Mouse (Mus musculus): ENCODE data around the gene Trim30d. TPM values are rescaled to one million over a fixed set of nuclear protein-coding genes. Genes with fewer than 3 reads are reported as not detected.
"Not testable (repeated sequence)": the region's sequence is repeated elsewhere in the genome, so short reads cannot be mapped to it uniquely, and the experiment has no call there.

The Trim30d gene
- 0.15 and 0.27 TPM in 2 replicates for polyA plus RNA-seq (2016; fragmentation: Nextera tagmentation; extraction: Ambion mirVana)

DNA sequence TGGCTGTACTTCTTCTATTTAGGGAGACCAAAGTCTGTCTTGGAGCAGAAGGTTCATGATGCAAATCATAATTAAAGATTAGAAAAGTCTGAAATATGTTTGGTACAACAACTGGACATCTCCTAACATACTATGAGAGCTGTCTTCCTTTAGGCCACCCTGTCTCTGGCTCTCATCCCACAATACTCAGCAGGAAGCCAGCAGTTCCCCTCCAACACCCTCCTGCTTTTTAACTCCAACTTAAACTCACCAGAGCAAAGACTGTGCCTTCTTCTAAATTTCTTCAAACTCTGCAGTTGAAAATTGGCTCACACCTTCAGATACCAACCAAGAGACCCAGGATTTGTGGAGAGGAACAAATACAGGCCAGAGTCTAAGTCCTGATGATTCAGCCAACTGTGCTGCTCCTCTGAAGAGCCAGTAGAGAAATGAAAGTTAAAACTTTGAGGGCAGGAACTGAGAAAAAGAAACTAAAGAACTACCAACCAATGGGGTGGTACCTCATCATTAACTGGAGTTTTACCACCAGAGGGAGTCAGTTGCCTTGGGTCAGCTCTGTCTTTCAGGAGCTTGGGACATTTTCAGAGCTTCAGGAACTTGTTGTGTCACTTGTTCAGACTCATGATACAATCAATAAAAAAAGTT, at the start of gene Trim30d:
Gene Trim30d (minus strand): TSS at position 429 of the 645 bp plus-strand sequence.
- not testable (repeated sequence) for H3K27ac ChIP-seq; ATAC-seq (ENCODE audit: insufficient number of reproducible peaks, insufficient read depth, low FRiP score, low TSS enrichment); H3K4me1 ChIP-seq; H3K4me3 ChIP-seq; H3K36me3 ChIP-seq; H3K4me2 ChIP-seq (replicated peaks); H3K9ac ChIP-seq; H3K27me3 ChIP-seq; H3K9me3 ChIP-seq

DNA sequence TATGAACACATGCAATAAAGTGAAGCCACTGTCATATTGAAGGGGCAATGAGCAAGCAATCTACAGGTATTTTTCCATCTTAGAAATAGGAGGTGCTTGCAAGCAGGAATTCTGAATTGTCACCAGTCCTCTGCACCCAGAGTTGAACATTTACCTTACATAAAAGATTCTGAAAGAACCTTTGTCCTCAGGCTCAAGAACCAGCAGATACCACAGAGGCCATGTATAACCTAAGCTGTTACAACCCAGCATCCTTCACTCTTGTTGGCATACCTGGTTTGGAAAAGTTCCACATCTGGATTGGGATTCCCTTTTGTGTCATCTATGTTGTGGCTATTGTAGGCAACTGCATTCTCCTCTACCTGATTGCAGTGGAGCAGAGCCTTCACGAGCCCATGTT, 45.1 kb upstream of the Trim30d start:
- H3K27ac ChIP-seq = no peak overlapping the region
- WGBS = 70% methylated on average over 1 of the region's 1 CpGs

DNA sequence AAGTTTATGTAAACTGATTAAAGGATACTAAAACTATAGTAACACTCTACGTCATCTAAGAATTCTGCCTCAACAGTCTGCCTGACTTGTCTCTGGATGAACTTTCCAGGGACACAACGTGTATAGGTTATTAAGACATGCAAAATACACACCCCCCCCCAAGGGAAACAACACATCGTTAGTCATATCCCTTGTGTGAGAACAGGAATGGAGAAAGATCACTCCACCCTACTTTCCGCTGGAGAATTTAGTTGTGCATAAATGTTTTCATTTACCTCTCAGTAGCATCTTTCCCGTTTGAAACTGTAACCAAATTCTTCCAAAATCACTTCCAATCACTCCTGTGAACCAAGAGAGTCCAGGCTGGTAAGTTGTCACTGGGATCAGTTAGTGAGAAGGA, 42.2 kb upstream of the Trim30d start, which contains the start of gene Olfr651:
Gene Olfr651 (plus strand): TSS at position 301 of the 400 bp plus-strand sequence.
- Histone ChIP-seq H3K27me3 (no peaks in the 10 kb centered on the region), H3K27ac (no peak within 1 kb of the TSS), H3K4me3 (no peak within 1 kb of the TSS), H3K9me3 (no peaks in the 10 kb centered on the region), H3K4me1 (no peaks in the 10 kb centered on the region), H3K4me2 (replicated peaks) (no peak within 1 kb of the TSS), H3K9ac (no peak within 1 kb of the TSS), H3K36me3 (no peaks in the 10 kb centered on the region)
- WGBS = 74% methylated on average over 5 of the region's 5 CpGs
- no peak for ATAC-seq (ENCODE audit: insufficient number of reproducible peaks, insufficient read depth, low FRiP score, low TSS enrichment)

More for the DNA sequence above, 45.1 kb upstream of the Trim30d start:
- Histone ChIP-seq H3K4me2 (replicated peaks) (no peak overlapping the region), H3K27me3 (no peaks in the 10 kb centered on the region), H3K4me3 (no peak overlapping the region), H3K9ac (no peak overlapping the region), H3K4me1 (no peaks in the 10 kb centered on the region), H3K36me3 (no peaks in the 10 kb centered on the region), H3K9me3 (no peaks in the 10 kb centered on the region)
- ATAC-seq (ENCODE audit: insufficient number of reproducible peaks, insufficient read depth, low FRiP score, low TSS enrichment) = no peak

DNA sequence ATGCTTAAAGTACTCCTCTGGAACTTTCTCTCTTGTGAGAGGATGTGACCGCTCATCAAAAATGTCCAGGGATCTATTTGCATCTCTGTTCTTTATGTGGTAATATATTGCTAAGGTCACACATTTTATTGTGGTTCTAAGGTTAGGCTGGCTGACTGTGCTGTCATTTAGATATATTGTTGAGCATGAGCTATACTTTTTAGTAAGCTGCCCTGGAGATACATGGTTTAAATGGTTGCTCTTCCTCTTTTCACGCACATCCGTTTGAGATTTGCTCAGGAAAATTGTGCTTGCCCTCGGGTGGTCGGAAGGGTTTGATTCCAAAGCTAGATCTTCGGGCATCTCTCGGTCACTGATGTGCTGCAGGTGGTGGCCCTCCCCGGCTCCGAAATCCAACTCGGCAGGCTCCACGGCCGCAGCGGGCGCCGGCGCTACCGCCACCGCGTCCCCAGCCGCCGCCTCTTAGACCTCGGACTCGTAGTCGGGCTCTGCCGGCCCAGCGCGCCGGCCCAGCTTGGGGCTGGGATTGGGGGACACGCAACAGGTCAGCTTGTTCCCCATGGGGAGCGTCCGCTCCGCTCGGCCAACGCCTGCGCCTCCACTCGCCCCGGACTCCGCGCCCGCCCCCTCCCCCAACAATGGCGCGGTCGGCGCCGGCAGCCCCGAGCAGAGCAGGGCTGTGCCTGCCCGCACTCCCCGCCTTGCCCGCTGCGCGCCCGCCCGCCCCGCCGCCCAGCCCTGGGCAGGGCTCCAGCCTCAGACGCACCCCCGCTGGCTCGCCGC, 5.9 kb downstream of the Trim30d start:
- H3K27me3 ChIP-seq = peaks cover 7% of the 10 kb centered on the region
- ATAC-seq (ENCODE audit: insufficient number of reproducible peaks, insufficient read depth, low FRiP score, low TSS enrichment) = peak; percentile 84; the same call in 1 of the 2 replicates
- H3K9me3 ChIP-seq = no peaks in the 10 kb centered on the region
- H3K36me3 ChIP-seq = no peaks in the 10 kb centered on the region
- H3K4me1 ChIP-seq = no peaks in the 10 kb centered on the region
- H3K27ac ChIP-seq = no peak overlapping the region
- peak overlapping the region; percentile 38 for H3K9ac ChIP-seq
- H3K4me2 ChIP-seq (replicated peaks) = peak overlapping the region; percentile 59
- 2% methylated on average over 58 of the region's 59 CpGs for WGBS
- H3K4me3 ChIP-seq = peak overlapping the region; percentile 44

DNA sequence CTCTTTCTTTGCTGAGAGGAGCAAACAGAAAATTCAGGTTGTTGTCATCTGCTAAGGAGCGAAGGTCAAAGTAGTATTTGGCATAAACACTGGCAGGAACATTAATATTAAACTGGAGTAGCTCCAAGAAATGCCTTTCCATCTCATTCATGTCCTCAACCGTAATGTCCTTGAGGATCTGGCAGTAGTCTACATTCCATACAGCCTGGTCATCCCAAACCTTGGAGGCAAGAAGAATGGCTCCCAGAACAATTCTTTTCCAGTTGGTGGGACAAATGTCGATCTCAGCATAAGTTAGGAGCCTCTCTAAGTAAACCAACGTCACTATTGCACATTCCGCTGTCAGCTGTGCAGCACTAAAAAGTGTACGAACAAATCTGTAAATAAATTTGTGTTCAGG, 6.5 kb downstream of the Trim30d start:
- not testable (repeated sequence) for H3K27ac ChIP-seq; H3K9me3 ChIP-seq; ATAC-seq (ENCODE audit: insufficient number of reproducible peaks, insufficient read depth, low FRiP score, low TSS enrichment); H3K36me3 ChIP-seq; H3K27me3 ChIP-seq; H3K9ac ChIP-seq; H3K4me3 ChIP-seq; H3K4me2 ChIP-seq (replicated peaks); H3K4me1 ChIP-seq
- 74% methylated on average over 6 of the region's 6 CpGs for WGBS

DNA sequence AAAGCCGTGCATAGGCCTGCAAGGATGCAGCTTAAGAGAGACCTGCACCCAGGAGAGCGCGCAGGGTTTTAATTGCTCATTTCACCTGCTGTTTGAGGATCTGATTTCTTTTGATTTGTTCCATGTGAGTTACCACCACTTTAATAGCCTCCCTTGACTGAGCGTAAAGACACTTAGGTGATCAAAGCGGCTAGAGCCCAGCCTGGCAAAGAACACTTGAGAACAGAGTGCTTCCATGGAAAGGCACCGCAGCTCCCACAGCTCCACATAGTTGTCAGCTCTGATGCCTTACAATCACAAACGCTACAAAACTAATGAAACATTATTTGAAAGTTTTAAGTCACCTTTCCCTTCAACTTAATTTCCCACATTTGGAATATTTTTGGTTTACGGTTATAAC, 8.2 kb downstream of the Trim30d start:
- H3K27me3 ChIP-seq; H3K9ac ChIP-seq; H3K9me3 ChIP-seq; ATAC-seq (ENCODE audit: insufficient number of reproducible peaks, insufficient read depth, low FRiP score, low TSS enrichment); H3K4me3 ChIP-seq; H3K27ac ChIP-seq; H3K36me3 ChIP-seq; H3K4me1 ChIP-seq; H3K4me2 ChIP-seq (replicated peaks): not testable (repeated sequence)
- WGBS = 44% methylated on average over 7 of the region's 8 CpGs

DNA sequence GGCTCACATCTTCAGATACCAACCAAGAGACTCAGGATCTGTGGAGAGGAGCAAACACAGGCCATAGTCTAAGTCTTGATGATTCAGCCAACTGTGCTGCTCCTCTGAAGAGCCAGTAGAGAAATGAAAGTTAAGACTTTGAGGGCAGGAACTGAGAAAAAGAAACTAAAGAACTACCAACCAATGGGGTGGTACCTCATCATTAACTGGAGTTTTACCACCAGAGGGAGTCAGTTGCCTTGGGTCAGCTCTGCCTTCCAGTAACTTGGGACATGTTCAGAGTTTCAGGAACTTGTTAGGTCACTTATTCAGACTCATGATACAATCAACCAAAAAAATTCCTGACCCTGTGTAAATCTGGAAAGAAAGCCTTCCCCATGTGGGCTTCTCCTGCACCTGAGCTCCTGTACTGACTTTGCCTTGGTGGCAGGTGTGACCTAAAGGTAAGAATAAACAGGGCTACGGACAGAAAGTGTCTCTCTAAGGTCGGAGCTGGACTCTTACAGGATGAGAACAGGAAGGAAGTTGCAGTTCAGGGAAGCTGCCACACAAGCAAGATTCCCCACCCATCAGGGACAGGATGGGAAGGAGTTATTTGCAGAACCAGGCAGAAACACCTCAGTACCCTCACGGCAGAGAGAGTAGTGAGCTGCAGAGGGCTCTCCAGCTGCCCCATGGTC, 42.4 kb downstream of the Trim30d start, which contains the start of gene Trim30a:
Gene Trim30a (minus strand): TSS at position 129 of the 680 bp plus-strand sequence.
- 79% methylated on average over 3 of the region's 3 CpGs for WGBS
- Histone ChIP-seq H3K4me2 (replicated peaks) (no peak within 1 kb of the TSS), H3K9ac (no peak within 1 kb of the TSS), H3K27ac (no peak within 1 kb of the TSS), H3K36me3 (no peaks in the 10 kb centered on the region), H3K9me3 (no peaks in the 10 kb centered on the region), H3K27me3 (no peaks in the 10 kb centered on the region), H3K4me3 (no peak within 1 kb of the TSS), H3K4me1 (no peaks in the 10 kb centered on the region)
- no peak for ATAC-seq (ENCODE audit: insufficient number of reproducible peaks, insufficient read depth, low FRiP score, low TSS enrichment)

DNA sequence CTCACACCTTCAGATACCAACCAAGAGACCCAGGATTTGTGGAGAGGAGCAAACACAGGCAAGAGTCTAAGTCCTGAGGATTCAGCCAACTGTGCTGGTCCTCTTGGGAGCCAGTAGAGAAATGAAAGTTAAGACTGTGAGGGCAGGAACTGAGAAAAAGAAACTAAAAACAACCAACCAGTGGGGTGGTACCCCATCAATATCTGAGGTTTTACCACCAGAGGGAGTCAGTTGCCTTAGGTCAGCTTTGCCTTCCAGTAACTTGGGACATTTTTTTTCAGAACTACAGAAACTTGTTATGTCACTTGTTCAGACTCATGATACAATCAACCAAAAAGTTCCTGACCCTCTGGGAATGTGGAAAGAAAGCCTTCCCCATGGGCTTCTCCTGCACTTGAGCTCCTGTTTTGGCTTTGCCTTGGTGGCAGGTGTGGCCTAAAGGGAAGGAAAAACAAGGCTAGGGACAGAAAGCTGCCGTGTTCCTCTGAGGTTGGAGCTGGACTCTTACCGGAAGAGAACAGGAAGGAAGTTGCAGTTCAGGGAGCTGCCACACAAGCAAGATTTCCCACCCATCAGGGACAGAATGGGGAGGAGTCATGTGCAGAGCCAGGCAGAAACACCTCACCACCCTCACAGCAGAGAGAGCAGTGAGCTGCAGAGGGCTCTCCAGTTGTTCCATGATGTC, 61.5 kb downstream of the Trim30d start:
- 28% methylated on average over 2 of the region's 2 CpGs for WGBS
- H3K36me3 ChIP-seq = no peaks in the 10 kb centered on the region
- no peaks in the 10 kb centered on the region for H3K4me1 ChIP-seq
- no peak overlapping the region for H3K27ac ChIP-seq
- no peak overlapping the region for H3K4me3 ChIP-seq
- H3K9ac ChIP-seq = no peak overlapping the region
- no peak overlapping the region for H3K4me2 ChIP-seq (replicated peaks)
- H3K27me3 ChIP-seq = no peaks in the 10 kb centered on the region
- ATAC-seq (ENCODE audit: insufficient number of reproducible peaks, insufficient read depth, low FRiP score, low TSS enrichment) = no peak
- no peaks in the 10 kb centered on the region for H3K9me3 ChIP-seq

Other genes with a start within 250 kb of the Trim30d start
- 0.13 and 0.15 TPM in 2 replicates for gene Trim5, start 219.8 kb downstream of the Trim30d start, polyA plus RNA-seq (2016; fragmentation: Nextera tagmentation; extraction: Ambion mirVana)
- gene Trim12a, start 192.4 kb downstream of the Trim30d start, polyA plus RNA-seq (2016; fragmentation: Nextera tagmentation; extraction: Ambion mirVana) = 5.3 and 5.8 TPM in 2 replicates
- 0.22 TPM in 1 of 2 replicates, not detected in the other for gene Trim34b, start 178.4 kb downstream of the Trim30d start, polyA plus RNA-seq (2016; fragmentation: Nextera tagmentation; extraction: Ambion mirVana)
- gene Trim12c, start 154.5 kb downstream of the Trim30d start, polyA plus RNA-seq (2016; fragmentation: Nextera tagmentation; extraction: Ambion mirVana) = 2.0 and 2.3 TPM in 2 replicates
- gene Trim30b, start 138.0 kb downstream of the Trim30d start, polyA plus RNA-seq (2016; fragmentation: Nextera tagmentation; extraction: Ambion mirVana) = not detected in 2 replicates
- 0.18 TPM in 1 of 2 replicates, not detected in the other for gene Trim30c, start 107.0 kb downstream of the Trim30d start, polyA plus RNA-seq (2016; fragmentation: Nextera tagmentation; extraction: Ambion mirVana)
- 0.72 and 1.3 TPM in 2 replicates for gene Trim30a, start 42.7 kb downstream of the Trim30d start, polyA plus RNA-seq (2016; fragmentation: Nextera tagmentation; extraction: Ambion mirVana)
- gene Olfr651, start 42.3 kb upstream of the Trim30d start, polyA plus RNA-seq (2016; fragmentation: Nextera tagmentation; extraction: Ambion mirVana) = not detected in 2 replicates
- gene Olfr652, start 53.1 kb upstream of the Trim30d start, polyA plus RNA-seq (2016; fragmentation: Nextera tagmentation; extraction: Ambion mirVana) = not detected in 2 replicates
- gene Olfr653, start 69.5 kb upstream of the Trim30d start, polyA plus RNA-seq (2016; fragmentation: Nextera tagmentation; extraction: Ambion mirVana) = not detected in 2 replicates
- gene Olfr654, start 79.2 kb upstream of the Trim30d start, polyA plus RNA-seq (2016; fragmentation: Nextera tagmentation; extraction: Ambion mirVana) = not detected in 2 replicates
- gene Olfr655, start 93.9 kb upstream of the Trim30d start, polyA plus RNA-seq (2016; fragmentation: Nextera tagmentation; extraction: Ambion mirVana) = not detected in 2 replicates
- gene Olfr656, start 106.1 kb upstream of the Trim30d start, polyA plus RNA-seq (2016; fragmentation: Nextera tagmentation; extraction: Ambion mirVana) = not detected in 2 replicates
- not detected in 2 replicates for gene Olfr657, start 116.9 kb upstream of the Trim30d start, polyA plus RNA-seq (2016; fragmentation: Nextera tagmentation; extraction: Ambion mirVana)
- not detected in 2 replicates for gene Olfr658, start 139.5 kb upstream of the Trim30d start, polyA plus RNA-seq (2016; fragmentation: Nextera tagmentation; extraction: Ambion mirVana)
- not detected in 2 replicates for gene Olfr659, start 158.9 kb upstream of the Trim30d start, polyA plus RNA-seq (2016; fragmentation: Nextera tagmentation; extraction: Ambion mirVana)
- not detected in 2 replicates for gene Olfr661, start 178.7 kb upstream of the Trim30d start, polyA plus RNA-seq (2016; fragmentation: Nextera tagmentation; extraction: Ambion mirVana)

Data from embryonic facial prominence, embryonic 12.5 days (tissue).